Mouse (Mus musculus) intestine, embryonic 15.5 days (tissue): Measurements from ENCODE around the gene Plvap. TPM values are rescaled to one million over a fixed set of nuclear protein-coding genes. Genes with fewer than 3 reads are reported as not detected.
"Not testable (repeated sequence)": the region's sequence is repeated elsewhere in the genome, so short reads cannot be mapped to it uniquely, and the experiment has no call there.

Experiments
- ATAC-seq: fragments of 200-750 bp; cut with Nextera tagmentation; 2 replicates; pipeline ENCODE4 v1.8.0; 2017; ENCODE audit warnings: moderate TSS enrichment, moderate library complexity
- H3K27ac ChIP-seq: fragments of 300-500 bp; sonication (generic); 2 replicates; pipeline ENCODE4 v1.5.1; 2015; ENCODE audit warnings: mild to moderate bottlenecking, inconsistent platforms
- H3K27me3 ChIP-seq: fragments of 300-500 bp; sonication (generic); replicated peaks from 2 replicates; pipeline ENCODE4 v1.6.1; 2015; ENCODE audit warnings: inconsistent platforms
- H3K36me3 ChIP-seq: fragments of 300-500 bp; sonication (generic); 2 replicates; pipeline ENCODE4 v1.6.1; 2015; ENCODE audit warnings: inconsistent platforms
- H3K4me1 ChIP-seq: fragments of 300-500 bp; sonication (generic); replicated peaks from 2 replicates; pipeline ENCODE4 v1.6.1; 2015; ENCODE audit warnings: inconsistent platforms
- H3K4me2 ChIP-seq: fragments of 300-500 bp; sonication (generic); replicated peaks from 2 replicates; pipeline ENCODE4 v1.6.1; 2015; ENCODE audit warnings: mild to moderate bottlenecking, inconsistent platforms
- H3K4me3 ChIP-seq: fragments of 300-500 bp; sonication (generic); replicated peaks from 2 replicates; pipeline ENCODE4 v1.5.1; 2015; ENCODE audit warnings: inconsistent platforms
- H3K9ac ChIP-seq: fragments of 300-500 bp; sonication (generic); 2 replicates; pipeline ENCODE4 v1.6.1; 2015; ENCODE audit warnings: inconsistent platforms
- H3K9me3 ChIP-seq: fragments of 300-500 bp; sonication (generic); 2 replicates; pipeline ENCODE4 v1.6.1; 2016; ENCODE audit warnings: inconsistent platforms
- WGBS: fragments of 180-500 bp; shearing (Covaris S2); methylation state at CpG from one replicate; pipeline ENCODE4 v1.1.7; 2015; 5-methylcytosine and 5-hydroxymethylcytosine counted together
- polyA plus RNA-seq: library from polyadenylated mRNA; unstranded; fragments of >200 nt; fragmentation: Nextera tagmentation; extraction: Ambion mirVana; gene quantifications from 2 replicates; pipeline ENCODE4 v1.2.1, GENCODE M21; 2015

Gene Plvap
- polyA plus RNA-seq, 1 experiment from 2014 or later, result 79.2 TPM

GRCm38 (mm10) chr8:71542632-71543343 is 31.2 kb upstream of the Plvap start, which contains the start of gene Mvb12a:
Gene Mvb12a, plus strand, starts transcription at chr8:71542922.
- Histone ChIP-seq H3K4me2 (peak within 1 kb of the TSS; percentile 86), H3K4me3 (peak within 1 kb of the TSS; percentile 79), H3K27me3 (no peaks in the 10 kb centered on the region), H3K36me3 (peaks cover 14% of the 10 kb centered on the region), H3K4me1 (peaks cover 13% of the 10 kb centered on the region), H3K9me3 (no peaks in the 10 kb centered on the region), H3K27ac (peak within 1 kb of the TSS; percentile 68; the same call in 1 of the 2 replicates), H3K9ac (peak within 1 kb of the TSS; percentile 68)
- peak; percentile 97 for ATAC-seq
- WGBS, result under 1% methylated on average over 55 of the region's 55 CpGs

- Histone ChIP-seq H3K27ac (peak within 1 kb of the TSS; percentile 83), H3K9ac (peak within 1 kb of the TSS; percentile 63), H3K4me1 (peaks cover 10% of the 10 kb centered on the region), H3K27me3 (no peaks in the 10 kb centered on the region), H3K4me3 (peak within 1 kb of the TSS; percentile 50), H3K9me3 (no peaks in the 10 kb centered on the region), H3K4me2 (peak within 1 kb of the TSS; percentile 82), H3K36me3 (no peaks in the 10 kb centered on the region)
- ATAC-seq, result peak; percentile 92
- WGBS, result 3% methylated on average over 37 of the region's 37 CpGs
These were observed 25.7 kb upstream of the Plvap start, which contains the start of gene Bst2 for GRCm38 (mm10) chr8:71537028-71537867. Gene Bst2, minus strand, starts transcription at chr8:71537456.

- no peak overlapping the region for H3K4me3 ChIP-seq
- peaks cover 10% of the 10 kb centered on the region for H3K4me1 ChIP-seq
- H3K27me3 ChIP-seq, result no peaks in the 10 kb centered on the region
- H3K9ac ChIP-seq, result no peak overlapping the region
- H3K9me3 ChIP-seq, result no peaks in the 10 kb centered on the region
- 0 out of 2 replicates have a peak overlapping the region, but pooled peaks have one; percentile 82 for H3K4me2 ChIP-seq
- WGBS, result 60% methylated on average over 5 of the region's 5 CpGs
- ATAC-seq, result no peak
- H3K36me3 ChIP-seq, result no peaks in the 10 kb centered on the region
- no peak overlapping the region for H3K27ac ChIP-seq
These were observed 24.1 kb upstream of the Plvap start for GRCm38 (mm10) chr8:71535663-71536062.

GRCm38 (mm10) chr8:71534263-71534810 is 22.8 kb upstream of the Plvap start:
- no peaks in the 10 kb centered on the region for H3K9me3 ChIP-seq
- H3K27ac ChIP-seq, result no peak overlapping the region
- no peak overlapping the region for H3K4me2 ChIP-seq
- H3K27me3 ChIP-seq, result no peaks in the 10 kb centered on the region
- no peak overlapping the region for H3K4me3 ChIP-seq
- no peak for ATAC-seq
- no peaks in the 10 kb centered on the region for H3K36me3 ChIP-seq
- H3K4me1 ChIP-seq, result peaks cover 10% of the 10 kb centered on the region
- H3K9ac ChIP-seq, result no peak overlapping the region
- WGBS, result 51% methylated on average over 3 of the region's 3 CpGs

GRCm38 (mm10) chr8:71530735-71531467 is 19.3 kb upstream of the Plvap start:
- H3K4me2 ChIP-seq, result not testable (repeated sequence)
- 74% methylated on average over 6 of the region's 12 CpGs for WGBS

GRCm38 (mm10) chr8:71528362-71529073 is 17.0 kb upstream of the Plvap start:
- Histone ChIP-seq H3K9me3 (no peaks in the 10 kb centered on the region), H3K36me3 (no peaks in the 10 kb centered on the region), H3K9ac (no peak overlapping the region), H3K4me3 (no peak overlapping the region), H3K27me3 (peaks cover 11% of the 10 kb centered on the region), H3K27ac (0 out of 2 replicates have a peak overlapping the region, but pooled peaks have one; percentile 51), H3K4me2 (no peak overlapping the region), H3K4me1 (peaks cover 7% of the 10 kb centered on the region)
- WGBS, result 74% methylated on average over 11 of the region's 11 CpGs
- ATAC-seq, result no peak

More at GRCm38 (mm10) chr8:71530735-71531467, 19.3 kb upstream of the Plvap start:
- not testable (repeated sequence) for H3K4me3 ChIP-seq, H3K9ac ChIP-seq, H3K27me3 ChIP-seq, H3K4me1 ChIP-seq, H3K9me3 ChIP-seq, ATAC-seq, H3K27ac ChIP-seq, H3K36me3 ChIP-seq

- H3K4me2 ChIP-seq, result no peak overlapping the region
- no peak overlapping the region for H3K4me3 ChIP-seq
- H3K27ac ChIP-seq, result 0 out of 2 replicates have a peak overlapping the region, but pooled peaks have one; percentile 0
- no peaks in the 10 kb centered on the region for H3K36me3 ChIP-seq
- H3K9me3 ChIP-seq, result no peaks in the 10 kb centered on the region
- H3K4me1 ChIP-seq, result peaks cover 7% of the 10 kb centered on the region
- no peak for ATAC-seq
- 64% methylated on average over 3 of the region's 3 CpGs for WGBS
- peaks cover 11% of the 10 kb centered on the region for H3K27me3 ChIP-seq
- H3K9ac ChIP-seq, result no peak overlapping the region
These were observed 15.8 kb upstream of the Plvap start for GRCm38 (mm10) chr8:71527162-71527870.

GRCm38 (mm10) chr8:71526272-71526671 is 14.7 kb upstream of the Plvap start:
- H3K27ac ChIP-seq, result 0 out of 2 replicates have a peak overlapping the region, but pooled peaks have one; percentile 28

GRCm38 (mm10) chr8:71525226-71526050 is 13.9 kb upstream of the Plvap start, which contains the start of gene Ccdc194:
Gene Ccdc194, minus strand, starts transcription at chr8:71525711.
- peaks cover 13% of the 10 kb centered on the region for H3K4me1 ChIP-seq
- peak within 1 kb of the TSS; percentile 1; the same call in 1 of the 2 replicates for H3K9ac ChIP-seq
- 12% methylated on average over 46 of the region's 46 CpGs for WGBS
- no peaks in the 10 kb centered on the region for H3K36me3 ChIP-seq
- H3K27ac ChIP-seq, result peak within 1 kb of the TSS; percentile 28; the same call in 1 of the 2 replicates
- H3K4me2 ChIP-seq, result peak within 1 kb of the TSS; percentile 37
- no peak for ATAC-seq
- no peaks in the 10 kb centered on the region for H3K9me3 ChIP-seq
- H3K27me3 ChIP-seq, result peaks cover 11% of the 10 kb centered on the region
- 0 out of 2 replicates have a peak within 1 kb of the TSS, but pooled peaks have one; percentile 7 for H3K4me3 ChIP-seq

More at GRCm38 (mm10) chr8:71526272-71526671, 14.7 kb upstream of the Plvap start:
- 28% methylated on average over 6 of the region's 6 CpGs for WGBS
- Histone ChIP-seq H3K4me2 (no peak overlapping the region), H3K9ac (no peak overlapping the region), H3K4me3 (no peak overlapping the region), H3K36me3 (no peaks in the 10 kb centered on the region), H3K4me1 (peaks cover 12% of the 10 kb centered on the region), H3K9me3 (no peaks in the 10 kb centered on the region), H3K27me3 (peaks cover 11% of the 10 kb centered on the region)
- ATAC-seq, result no peak

GRCm38 (mm10) chr8:71521634-71522033 is 10.1 kb upstream of the Plvap start:
- Histone ChIP-seq H3K4me1 (peaks cover 13% of the 10 kb centered on the region), H3K4me2 (peak overlapping the region; percentile 38), H3K27me3 (peaks cover 11% of the 10 kb centered on the region), H3K36me3 (no peaks in the 10 kb centered on the region), H3K4me3 (no peak overlapping the region), H3K27ac (no peak overlapping the region), H3K9ac (peak overlapping the region; percentile 8), H3K9me3 (no peaks in the 10 kb centered on the region)
- ATAC-seq, result peak; percentile 80
- WGBS, result 4% methylated on average over 17 of the region's 17 CpGs
